Mouse (Mus musculus) gastrocnemius, postnatal 14 days (tissue): ENCODE data around the gene Tssk4. TPM values are rescaled to one million over a fixed set of nuclear protein-coding genes. Genes with fewer than 3 reads are reported as not detected.

Experiments
- DNase-seq: peaks from one replicate; pipeline ENCODE4 v3.0.0; 2021; ENCODE audit warnings: mixed read lengths
- intact Hi-C: fragments of 180-260 bp; cut with DNase I; formaldehyde crosslinking; loops from one replicate; pipeline ENCODE4 v1.15.1; 2025; ENCODE audit warnings: low total_unique reads
- total RNA-seq, 2 experiments: library from RNA; stranded (reverse); gene quantifications; 2 replicates each; pipeline ENCODE4 v1.2.3; 2021

The Tssk4 gene
- total RNA-seq, 2 experiments from 2014 or later, result 0.12 to 0.49 TPM

DNA sequence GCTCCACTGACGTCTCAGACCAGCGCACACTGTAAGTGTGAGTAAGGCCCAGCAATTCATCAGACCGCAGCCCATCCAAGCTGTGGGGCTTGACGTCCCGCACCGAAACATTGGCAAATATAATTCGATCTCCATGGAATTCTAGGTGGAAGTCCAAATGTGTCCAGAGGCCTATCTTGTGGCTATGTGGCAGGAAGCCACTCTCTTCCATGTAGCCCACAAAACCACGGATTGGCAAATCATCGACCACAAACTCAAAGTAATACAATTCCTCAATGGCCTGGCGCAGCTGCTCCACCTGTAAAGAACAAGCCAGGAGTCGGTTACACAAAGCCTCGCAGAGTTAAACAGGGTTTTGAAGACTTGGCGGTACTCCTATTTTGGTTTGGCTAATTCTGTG, 8.7 kb upstream of the Tssk4 start:
- DNase-seq, result no peak
- intact Hi-C loops, result no loop called here

DNA sequence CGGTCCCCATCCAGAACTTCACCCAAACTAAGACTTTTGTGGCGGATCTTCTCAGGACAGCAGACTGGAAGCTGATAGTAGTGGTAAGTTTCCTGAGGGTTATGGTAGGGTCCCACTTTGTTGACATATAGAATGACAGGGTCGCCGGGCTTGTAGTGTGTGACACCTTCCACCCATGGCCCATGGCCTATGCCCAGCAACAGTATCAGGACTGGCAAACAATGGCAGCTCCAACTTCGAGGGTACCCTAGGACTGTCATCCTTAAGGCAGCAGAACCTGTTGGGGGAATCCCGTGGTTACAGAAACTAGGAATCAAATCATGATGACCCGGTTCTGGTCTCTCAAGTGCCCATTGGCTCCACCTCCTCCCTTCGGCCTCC, 7.3 kb upstream of the Tssk4 start:
- intact Hi-C loops, result no loop called here
- DNase-seq, result no peak

DNA sequence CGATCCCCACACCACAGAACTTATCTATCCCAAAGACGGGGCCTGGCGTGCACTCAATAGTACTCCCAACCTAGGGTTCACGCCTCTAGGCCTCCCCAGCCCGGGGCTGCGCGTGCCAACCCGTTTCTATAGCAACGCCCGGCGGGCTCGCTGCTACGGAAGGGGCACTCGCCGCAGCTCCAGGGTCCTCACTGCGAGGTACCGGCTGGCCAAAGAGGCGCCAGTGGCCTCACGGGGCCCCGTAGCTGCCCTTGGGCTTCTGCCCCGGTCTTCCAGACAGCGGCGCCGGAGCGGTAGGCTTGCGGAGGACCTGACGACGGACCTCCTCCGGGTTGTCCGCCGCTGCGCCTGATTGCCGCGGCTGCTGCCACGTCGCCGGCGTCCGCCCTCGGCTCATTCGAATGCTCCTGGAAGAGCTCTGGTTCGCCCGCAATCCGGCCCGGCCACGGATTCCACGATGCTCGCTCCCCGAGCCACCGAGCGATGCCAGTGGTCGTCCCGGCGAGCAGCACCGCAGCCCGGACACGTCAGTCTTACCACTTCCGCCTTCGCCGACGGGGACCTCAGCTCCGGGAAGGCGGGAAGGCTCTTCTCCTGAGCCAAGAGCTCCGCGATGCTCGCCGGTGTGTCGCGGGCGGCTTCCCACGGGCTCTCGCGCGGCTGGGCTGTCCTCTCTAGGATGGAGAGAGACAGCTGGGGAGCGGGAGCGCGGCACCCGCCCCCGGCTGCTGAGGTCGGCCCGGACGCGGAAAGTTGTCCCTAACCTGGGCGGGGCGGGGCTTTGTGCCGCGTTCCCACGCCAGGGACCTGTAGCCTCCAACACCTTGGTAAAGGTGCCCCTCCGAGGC, 6.7 kb upstream of the Tssk4 start, which contains the start of gene Tm9sf1:
Gene Tm9sf1 (minus strand): TSS at position 747 of the 848 bp plus-strand sequence.
- DNase-seq, result peak; percentile 85
- intact Hi-C loops, result no loop called here

DNA sequence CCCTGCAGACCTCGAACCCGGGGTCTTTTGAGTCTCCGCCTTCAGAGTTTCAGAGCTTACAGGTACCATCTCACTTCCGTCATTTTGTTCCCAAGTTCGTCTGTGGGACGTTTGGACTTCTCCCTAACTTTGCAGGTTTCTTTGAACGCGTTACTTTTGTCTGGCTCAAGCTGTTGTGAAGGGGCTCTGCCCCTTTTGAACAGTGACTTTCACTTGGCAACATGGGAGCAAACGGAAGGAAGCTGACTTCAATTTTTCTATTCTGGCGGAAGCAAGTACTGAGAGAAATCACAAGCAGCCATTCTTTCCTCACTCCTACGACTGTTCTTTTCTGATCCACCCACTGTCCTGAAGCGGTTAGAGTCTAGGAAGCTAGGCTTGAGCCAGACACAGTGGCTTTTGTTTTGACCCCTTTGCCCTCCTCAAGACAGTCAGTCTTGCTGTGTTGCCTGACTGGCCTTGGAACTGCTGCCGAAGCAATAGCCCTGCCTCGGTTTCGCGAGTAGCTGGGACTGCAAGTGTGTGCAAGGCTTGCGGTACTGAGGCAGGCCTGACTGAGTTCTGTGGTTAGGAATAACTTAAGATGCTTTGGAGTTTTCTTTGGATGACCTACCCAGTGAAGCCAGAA, 5.6 kb upstream of the Tssk4 start:
- intact Hi-C loops, result no loop called here
- DNase-seq, result no peak

DNA sequence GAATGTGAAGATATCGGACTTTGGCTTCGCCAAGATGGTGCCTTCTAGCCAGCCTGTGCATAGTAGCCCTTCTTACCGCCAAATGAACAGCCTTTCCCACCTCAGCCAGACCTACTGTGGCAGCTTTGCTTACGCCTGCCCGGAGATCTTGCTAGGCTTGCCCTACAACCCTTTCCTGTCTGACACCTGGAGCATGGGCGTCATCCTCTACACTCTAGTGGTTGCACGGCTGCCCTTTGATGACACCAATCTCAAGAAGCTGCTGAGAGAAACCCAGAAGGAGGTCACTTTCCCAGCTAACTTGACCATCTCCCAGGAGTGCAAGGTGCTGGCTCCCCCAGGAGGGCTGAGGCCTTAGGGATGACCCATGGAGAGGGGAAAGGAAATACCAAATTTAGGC, 1.5 kb downstream of the Tssk4 start:
- intact Hi-C loops, result no loop called here
- DNase-seq, result no peak

DNA sequence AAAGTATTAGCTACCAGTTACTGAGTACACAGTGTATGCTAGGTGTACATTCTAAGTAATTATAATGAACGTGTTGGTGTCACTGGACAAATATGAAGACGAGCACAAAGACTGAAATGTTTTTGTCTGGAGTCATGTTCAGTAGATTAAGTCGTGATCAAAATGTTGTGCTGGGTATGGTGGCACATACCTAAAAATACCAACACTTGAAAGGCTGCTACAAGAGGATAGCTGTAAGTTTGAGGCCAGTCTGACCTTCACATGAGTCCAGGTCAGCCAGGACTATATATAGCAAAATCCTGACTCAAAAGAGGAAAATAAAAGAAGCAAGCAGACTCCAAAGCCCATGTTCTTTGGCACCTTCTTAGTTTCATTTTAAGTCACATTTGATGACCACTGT, 7.0 kb downstream of the Tssk4 start:
- intact Hi-C loops, result no loop called here
- DNase-seq, result no peak

DNA sequence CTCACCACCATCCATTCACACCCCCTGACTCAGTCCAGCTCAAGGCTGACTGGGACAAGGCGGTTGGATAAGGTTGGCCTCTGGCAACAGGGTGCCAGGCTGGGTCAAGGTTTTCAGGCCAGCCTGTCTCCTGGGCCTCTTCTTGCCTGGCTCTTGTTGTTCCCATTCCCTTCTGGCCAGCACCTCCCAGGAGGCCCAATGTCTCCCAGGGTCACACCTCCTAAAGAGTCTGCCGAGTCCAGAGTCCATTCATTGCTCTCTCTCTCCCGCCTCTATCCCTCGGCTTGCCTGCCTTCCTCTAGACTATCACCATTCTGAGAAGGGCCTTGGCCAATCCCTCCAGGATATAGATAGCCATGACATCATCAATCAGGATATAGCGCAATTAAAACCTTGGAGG, 8.0 kb downstream of the Tssk4 start:
- intact Hi-C loops, result no loop called here
- no peak for DNase-seq

DNA sequence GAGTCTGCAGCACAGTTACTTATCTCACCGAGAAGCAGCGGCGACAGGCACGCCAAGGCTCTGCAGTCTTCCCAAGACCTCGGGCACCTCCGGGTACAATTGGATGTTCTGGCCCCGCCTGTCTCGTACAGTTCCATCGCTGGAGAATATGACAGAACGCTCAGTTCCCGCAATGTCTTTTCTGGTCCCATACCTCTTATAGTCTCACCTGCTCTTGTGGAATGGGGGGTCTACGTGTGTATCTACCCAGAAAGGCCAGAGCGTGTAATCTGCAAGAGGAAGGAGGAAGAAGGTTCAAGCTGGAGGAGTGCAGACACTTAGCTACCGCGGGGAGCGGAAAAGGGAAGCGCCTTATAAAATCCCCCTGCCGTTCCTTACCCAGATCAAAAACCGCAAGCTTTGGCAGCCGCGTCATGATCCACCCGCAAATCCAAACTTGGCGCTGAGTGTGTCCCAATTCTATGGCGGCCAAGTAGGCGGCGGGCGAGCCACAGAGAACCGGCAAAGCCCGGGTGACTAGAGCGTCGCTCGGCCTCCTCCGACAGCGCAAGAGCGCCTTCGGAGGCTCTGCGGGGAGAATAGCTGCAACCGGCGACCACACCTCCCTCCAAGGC, 10.1 kb downstream of the Tssk4 start, which contains the start of gene Mdp1:
Gene Mdp1 (minus strand): TSS at position 549 of the 614 bp plus-strand sequence.
- intact Hi-C loops, result no loop called here
- DNase-seq, result peak; percentile 81

DNA sequence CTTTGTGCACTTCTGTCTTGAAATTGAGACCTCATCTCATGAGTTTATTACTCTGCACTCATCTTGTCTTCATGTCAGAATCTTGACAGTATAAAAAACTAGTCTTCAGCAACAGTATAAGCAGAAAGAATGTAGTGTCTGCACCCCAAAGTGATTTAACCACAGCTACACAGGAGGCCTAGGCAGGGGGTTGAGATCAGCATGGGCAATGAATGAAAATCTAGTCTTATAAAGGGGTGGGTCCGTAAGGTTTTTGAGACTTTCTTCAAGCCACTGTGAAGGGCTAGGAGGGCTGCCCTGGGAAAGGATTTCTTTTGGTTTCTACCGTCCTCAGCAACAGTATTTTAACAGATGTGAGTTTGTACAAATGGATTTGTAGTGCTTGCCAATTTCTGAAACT, 10.7 kb downstream of the Tssk4 start:
- intact Hi-C loops, result no loop called here
- no peak for DNase-seq

DNA sequence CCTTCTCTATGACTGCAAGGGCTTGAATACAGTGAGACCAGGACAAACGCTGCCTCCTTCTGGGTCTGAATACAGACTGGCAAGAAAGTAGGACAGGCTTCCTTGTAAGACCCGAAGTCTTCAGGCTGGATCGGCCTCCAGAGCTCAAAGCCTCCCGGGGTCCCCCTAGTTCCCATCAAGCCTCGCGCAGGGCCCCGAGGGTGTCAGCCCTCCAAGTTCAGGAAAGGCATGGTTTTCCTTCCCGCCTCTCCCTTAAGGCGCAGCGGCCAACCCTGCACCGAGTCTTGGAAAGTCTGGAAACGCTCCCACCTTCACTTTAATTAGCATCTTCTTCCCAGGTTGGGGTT, 21.5 kb downstream of the Tssk4 start:
- intact Hi-C loops, result no loop called here

DNA sequence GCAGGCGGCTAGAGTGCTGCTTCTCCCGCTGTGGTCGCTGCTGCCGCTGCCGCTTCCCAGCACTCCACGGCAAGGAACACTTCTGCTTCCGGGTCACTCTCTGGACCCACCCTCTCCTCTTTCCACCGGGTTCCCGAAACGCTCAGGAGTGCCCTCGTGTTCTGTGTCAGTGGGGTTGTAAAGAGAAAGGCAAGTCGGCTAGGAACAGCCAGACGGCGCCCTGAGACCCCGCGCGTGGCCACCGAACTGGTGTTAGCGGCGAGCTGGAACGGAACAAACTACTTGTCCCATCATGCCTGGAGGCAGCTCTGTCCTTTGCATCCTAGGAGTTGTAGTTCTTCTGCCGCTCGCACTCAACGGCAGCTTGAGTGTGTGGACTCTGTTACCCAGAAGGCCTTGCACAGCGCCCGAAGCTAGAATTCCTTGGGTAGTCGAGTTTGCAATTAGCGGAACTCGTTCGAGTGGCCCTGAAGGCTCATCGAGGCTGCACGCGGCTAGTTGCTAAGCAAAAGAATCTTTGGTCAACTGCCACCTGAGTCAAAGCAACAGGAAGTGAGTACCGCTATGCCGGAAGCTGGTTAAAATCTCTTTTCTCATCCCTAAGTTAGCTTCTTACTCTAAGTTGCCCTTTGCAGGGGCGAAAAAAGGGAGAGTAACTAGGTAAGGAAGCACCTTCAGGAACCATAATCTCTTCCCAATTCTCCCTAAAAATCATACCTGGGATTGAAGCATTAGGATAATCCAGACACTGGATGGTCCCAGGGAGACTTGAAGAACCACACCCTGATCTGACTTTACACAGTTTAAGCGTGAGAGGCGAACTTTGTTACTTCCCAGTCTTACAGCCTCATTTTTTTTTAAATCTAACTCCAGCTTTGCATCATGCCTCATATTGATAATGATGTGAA, 22.1 kb downstream of the Tssk4 start, which contains the start of the genes Gmpr2 and Nedd8:
Gene Gmpr2 (plus strand): TSS at position 109 of the 908 bp plus-strand sequence.
Gene Nedd8 (minus strand): TSS at position 292 of the 908 bp plus-strand sequence.
- DNase-seq, result peak; percentile 87
- intact Hi-C loops, result no loop called here

More for the DNA sequence above, 21.5 kb downstream of the Tssk4 start:
- no peak for DNase-seq

DNA sequence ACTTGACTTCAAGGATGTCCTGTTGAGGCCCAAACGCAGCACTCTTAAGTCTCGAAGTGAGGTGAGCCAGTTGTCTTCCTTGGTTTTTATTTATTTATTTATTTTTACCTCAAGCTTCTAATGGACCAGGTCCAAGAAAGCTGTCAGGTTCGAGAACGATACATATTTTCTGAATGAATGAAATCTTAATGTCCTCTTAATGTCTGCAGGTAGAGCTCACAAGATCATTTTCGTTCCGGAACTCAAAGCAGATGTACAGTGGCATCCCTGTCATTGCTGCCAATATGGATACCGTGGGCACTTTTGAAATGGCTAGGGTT, 22.7 kb downstream of the Tssk4 start:
- intact Hi-C loops, result no loop called here
- DNase-seq, result no peak

DNA sequence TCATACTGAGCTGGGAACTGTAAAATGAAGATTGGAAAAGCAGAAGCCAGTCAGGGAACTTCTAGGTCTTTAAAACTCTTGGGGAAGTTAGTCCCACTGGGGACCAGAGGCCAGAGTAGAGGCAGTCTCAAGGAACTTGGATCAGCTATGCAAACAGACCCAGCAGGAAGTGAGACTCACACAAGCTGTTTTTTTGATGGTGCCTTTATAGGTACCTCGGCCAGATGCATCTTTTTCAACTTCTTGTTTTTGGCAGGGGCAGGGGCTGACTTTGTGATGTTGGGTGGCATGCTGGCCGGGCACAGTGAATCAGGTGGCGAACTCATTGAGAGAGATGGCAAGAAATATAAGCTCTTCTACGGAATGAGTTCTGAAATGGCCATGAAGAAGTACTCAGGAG, 27.6 kb downstream of the Tssk4 start:
- no peak for DNase-seq
- intact Hi-C loops, result no loop called here

DNA sequence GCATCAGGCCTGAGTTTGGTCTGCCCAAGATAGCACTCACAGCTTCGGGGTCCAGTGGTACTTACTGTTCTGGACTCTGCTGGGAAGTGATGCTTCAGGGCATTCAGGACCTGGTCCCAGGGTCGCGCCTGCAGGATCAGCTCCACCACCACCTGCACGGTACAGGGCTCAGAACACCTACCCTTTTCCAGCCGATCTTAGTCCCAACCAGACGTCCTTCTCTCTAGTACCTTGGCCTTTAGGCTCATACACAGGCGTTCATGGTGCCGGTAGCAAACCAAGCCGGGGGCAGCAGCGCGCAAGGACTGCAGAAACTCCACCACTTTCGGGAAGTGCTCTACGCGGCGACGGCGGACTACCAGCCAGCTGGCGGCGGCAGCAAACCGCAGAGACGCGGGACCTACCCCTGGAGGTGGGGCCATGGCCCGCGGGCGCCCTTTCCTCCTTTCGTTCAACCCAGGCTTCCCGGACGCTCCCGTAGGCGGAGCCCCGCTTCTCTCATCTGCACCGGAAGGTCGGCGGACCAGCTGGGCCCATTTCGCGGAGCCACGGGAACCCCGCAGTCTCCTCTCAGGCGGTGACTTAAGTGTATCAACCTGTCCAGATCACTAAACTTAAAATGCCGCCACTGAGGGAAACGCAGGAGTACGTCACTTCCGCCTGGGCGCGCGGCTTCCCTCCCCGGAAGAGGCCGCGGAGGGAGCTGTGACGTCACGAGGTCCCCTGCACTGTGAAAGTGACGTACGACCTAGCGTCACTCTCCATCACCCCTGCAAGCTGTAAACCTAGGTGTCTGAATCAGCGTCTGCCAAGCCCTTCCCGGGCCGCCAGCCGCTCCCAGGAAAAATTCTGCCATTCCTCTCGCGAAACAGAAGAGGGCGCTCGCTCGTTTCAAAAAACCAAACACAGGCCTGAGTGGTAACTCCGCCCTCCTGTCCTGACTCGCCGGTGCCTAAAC, 31.5 kb downstream of the Tssk4 start, which contains the start of gene Tinf2:
Gene Tinf2 (minus strand): TSS at position 661 of the 958 bp plus-strand sequence.
- intact Hi-C loops, result loop anchor here (5.0 kb wide), 1 partner anchor 61 kb away; no protein-coding TSS in a partner anchor
- peak; percentile 89 for DNase-seq

DNA sequence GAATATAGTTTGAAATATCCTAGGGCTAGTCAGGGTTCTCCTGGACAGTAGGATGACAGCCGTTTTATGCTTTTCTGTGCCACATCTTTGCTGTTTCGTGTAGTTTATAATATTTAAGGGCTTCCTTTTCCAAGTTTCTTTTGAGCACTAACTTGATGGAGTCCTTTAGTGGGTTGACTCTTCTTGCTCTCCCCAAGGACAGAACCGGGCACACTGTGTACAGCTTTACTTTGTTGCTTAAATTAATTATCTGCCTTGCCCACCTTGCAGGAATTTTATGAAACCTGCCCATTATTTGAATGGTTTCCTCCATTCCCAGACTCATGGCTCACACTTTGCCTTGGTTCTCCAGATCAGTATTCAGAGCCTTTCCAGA, 32.1 kb downstream of the Tssk4 start:
- intact Hi-C loops, result loop anchor here (5.0 kb wide), 1 partner anchor 60 kb away; no protein-coding TSS in a partner anchor
- no peak for DNase-seq

DNA sequence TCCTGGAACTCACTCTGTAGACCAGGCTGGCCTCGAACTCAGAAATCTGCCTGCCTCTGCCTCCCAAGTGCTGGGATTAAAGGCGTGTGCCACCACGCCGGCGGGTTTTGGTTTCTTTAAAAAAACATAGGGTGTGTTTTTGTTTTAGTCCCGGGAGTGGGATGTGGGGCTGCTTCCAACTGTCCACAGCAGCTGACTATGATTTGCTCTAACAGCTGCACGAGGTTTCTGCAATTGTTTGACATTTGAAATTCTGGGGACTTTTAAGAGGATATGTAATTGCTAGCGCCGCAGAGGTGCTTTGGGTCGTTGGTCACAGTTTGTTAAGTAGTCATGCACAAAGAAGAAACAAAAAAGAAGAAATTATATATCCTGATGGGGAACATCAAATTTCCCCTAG, 39.4 kb downstream of the Tssk4 start:
- no peak for DNase-seq
- intact Hi-C loops, result no loop called here

DNA sequence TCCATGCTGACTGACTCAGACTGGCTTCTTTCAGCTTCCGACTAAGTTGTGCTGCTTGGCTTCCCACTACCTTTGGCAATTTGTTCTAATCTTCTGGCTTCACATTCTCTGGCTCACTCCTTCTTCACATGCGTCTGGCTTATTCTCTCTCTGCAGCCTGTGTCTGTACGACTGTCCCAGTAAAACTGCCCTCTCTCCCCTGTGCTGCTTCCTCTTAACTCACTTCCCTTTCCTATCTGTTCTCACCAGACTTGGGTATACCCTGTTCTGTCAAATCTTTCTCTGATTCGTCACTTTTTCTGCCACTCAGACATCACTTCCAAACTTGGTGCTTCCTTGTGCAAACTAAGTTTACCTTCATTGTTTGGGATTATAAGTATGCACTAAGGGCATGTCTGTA, 47.2 kb downstream of the Tssk4 start:
- no peak for DNase-seq
- intact Hi-C loops, result no loop called here

DNA sequence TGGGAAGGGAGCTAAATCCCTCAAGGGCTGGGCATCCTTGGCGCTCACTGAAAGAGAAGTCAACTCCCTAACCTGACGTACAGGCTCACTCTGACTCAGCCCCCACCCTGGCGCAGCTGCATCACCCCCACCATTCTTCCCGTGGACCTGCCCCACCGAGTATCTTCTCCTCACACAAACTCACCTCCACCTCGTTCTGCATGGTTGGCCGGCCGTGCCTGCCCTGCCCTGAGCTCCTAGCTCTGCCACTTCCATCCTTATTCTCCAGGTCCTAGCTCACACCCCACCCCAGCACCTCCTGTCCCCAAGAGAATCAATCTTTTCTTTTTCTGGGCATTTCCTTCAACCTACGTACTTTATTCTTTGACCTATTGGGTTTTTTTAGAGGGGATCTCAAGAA, 51.1 kb downstream of the Tssk4 start:
- intact Hi-C loops, result no loop called here
- no peak for DNase-seq
